Mouse (Mus musculus): Measurements from ENCODE around the gene Slf2.

Slf2 gene

DNA sequence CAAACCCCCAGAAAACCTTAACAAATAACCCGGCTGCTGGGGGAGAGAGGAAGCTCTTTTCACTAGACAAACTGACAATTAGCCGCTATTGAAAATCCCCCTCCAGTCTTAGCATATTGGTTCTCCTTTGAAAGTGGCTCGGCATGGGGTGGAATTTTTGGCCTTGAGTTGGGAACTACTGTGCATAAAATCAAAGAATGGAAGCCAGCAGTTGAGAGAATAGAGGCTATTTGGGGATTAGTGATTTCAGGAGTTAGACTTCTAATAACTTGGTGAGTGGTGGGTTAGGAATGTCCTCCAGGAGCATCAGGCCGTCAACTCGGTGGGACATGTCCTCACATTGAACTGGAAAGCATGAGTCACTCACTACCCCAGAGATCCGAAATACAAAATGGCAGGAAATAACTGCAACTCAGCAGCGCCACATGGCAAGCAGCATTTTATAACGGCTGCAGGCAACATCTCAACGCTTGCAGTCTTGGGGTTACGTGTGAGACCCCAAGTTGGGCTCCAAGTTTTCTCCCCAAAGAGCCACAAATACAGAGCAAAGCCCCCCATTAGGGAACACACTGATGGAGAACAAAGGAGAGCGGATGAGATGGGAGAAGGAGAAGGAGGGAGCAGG, 22.0 kb upstream of the Slf2 start:
- DNase-seq (ENCODE audit: low spot score in 2 of 2) = no peak

DNA sequence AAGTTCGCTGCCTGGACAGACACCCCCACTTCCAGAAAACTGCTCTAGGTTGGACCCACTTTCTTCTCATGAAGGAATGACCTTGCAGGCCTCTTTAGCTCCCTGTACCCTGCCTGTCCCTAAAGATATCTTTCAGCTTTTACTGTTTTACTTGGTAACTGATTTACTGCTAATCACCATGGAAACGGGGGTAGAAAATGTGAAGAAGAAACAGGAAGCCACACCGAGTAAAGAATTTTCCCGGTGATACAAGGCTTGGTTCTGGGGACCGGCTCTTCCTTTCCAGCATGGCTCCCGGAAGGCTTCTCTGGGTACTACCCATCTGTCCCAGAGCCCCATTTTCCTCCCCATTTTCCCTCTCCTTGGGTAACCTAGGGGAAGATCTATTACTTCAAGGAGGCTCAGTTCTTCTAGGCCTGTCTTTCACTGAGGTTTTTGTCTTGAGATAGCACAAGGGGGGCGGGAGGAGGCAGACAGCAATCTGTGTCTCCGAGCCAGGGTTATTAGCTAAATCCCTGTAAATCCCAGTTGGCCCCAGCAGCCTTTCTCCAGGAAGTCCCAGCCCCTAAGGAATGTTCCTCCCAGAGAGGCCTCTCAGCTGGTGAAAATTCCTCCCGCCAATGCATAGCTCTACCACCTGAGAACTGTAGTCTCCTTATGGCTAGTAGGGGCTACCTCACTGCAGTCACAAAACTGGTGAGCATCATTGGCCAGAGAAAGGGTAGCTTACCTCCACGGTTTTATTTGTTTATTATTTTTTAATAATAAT, 16.3 kb upstream of the Slf2 start:
- DNase-seq (ENCODE audit: low spot score in 2 of 2) = no peak

DNA sequence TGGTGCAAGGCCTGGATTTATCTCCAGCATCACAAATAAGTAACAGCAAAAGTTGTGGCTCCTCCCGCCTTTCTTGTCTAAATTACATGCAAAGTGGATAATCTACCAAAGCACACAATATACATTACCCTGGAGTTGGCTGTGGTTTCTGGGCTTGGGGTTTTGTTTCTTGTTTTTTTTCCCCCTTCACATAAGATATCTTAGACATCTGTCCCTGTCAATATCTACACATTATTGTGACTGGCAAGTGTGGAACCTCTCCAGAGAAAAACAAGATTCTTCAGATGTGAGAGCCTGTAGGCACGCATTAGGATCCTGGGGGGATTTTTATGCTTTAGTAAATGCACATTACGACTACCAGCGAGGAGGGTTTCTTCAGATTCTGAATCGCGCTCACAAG, 12.8 kb upstream of the Slf2 start:
- no peak for DNase-seq (ENCODE audit: low spot score in 2 of 2)

DNA sequence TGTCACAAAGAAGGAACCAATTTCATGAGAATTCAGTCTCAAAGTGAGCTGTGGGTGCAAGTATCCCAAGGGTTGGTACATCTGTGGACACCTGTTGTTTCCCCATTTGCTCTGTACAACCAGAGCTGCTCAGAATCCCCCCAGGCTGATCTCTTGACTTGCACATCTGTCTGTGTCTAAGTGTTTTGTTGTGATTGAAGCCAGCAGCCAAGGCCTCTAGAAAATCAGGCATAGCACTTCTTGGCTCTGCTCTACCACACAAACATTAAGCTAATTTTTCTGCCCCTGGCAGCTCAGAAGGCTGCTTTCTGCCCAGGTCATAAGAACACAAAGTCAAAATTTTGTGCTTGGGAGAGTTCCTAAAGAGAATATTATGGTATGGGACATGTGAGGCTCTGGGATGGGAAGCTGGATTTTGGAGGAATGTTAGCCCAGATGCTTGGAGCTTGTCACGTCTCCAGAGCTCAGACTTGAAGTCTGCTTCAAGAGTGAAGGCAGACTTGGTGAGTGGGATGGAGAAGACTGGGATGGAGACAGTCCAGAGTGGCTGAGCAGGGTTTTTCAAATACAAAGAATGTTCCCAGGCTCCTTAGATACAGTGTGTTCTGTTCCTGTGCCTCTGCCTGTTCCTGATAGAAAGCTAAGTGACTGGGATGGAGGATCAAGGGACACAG, 9.3 kb upstream of the Slf2 start:
- DNase-seq (ENCODE audit: low spot score in 2 of 2) = no peak

DNA sequence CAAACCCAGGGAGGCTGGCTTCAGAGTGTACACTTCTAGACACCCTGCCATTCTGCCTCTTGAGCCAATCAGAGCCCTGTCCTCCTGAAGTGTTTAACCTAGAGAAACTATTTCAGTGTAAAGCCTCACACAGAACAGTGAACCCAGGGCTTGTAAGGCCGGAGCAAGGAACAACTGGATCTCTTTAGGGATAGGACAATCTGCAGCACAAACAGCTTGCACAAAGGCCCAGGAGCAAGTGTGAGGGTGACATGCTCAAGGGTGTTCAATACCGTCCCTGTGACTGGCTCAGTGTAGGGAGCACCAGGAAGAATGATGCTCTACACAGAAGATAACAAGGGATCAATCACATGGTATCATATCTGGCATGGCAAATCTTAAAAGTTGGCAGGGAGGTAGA, 8.4 kb upstream of the Slf2 start:
- DNase-seq (ENCODE audit: low spot score in 2 of 2) = no peak

DNA sequence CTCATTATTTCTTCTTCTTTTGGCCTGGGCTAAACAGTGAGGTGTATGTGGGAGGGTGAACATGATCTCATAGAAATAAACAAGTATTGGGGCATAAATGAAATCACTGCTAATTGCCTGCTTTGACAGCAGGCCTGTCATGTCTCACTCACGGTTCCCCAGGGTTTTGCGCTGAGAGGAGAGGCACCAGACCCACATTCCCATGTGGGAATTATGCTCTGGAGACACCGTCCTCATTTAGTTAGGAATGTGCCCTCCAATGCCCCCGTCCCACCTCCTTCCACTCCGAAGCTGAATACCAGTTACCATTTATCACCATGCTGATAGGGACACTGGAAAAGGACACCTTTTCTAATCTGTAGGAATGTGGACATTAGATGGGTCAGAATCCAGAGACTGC, 6.3 kb upstream of the Slf2 start:
- DNase-seq (ENCODE audit: low spot score in 2 of 2) = no peak

DNA sequence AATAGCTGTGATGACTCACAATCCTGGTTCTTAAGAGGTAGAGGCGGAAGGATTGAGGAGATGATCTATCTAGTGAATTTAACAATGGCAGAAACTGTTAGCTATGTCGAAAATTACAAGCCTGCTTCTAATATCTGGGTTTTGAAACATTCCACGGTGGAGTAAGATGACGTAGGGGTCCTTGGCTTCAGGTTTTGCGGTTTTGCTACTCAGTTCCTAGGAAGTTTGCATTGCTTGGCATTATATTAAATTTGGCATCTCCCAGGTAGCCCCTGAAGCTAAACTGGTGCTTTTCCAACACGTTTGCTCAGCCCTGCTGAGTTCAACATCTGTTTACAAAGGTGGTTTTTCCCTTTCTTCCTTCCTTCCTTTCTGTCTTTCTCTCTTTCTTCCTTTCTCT, 4.2 kb upstream of the Slf2 start:
- DNase-seq (ENCODE audit: low spot score in 2 of 2) = no peak

DNA sequence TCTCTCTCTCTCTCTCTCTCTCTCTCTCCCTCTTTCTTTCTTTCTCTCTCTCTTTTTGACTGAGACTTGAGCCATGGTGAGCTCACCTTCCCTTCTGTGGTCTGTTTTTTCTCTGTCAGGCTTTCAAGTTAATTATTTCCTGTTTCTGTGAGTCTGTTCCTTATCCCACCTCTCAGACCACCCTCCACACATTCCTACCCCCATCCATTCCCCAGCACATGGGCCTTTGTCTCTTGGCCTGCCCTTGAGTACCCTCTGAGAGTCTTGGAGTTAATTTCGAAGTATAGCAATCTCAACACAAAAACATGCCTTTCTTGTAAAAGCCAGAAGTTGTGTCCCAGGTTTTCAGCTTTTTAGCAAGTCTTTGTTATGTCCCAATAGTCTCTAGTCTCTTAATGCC, 3.7 kb upstream of the Slf2 start:
- DNase-seq (ENCODE audit: low spot score in 2 of 2) = no peak

DNA sequence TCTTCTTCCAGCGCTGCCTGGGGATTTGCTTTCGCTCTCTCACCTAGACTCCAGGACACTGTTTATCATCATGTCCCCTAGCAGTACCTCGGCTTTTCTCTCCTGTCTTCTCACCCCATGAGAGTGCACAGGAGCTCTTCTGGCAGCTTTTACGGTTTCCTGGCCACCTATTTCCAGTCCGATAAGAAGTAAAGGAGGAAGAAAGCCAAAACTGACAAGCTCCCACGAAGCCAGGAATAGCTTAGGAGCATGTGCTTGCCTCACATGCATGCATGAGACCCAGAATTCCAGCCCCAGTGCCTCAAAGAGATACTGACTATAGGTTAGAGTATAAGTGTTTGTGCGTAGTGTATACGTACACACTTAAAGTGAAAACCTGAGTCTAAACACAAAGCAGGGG, 2.8 kb upstream of the Slf2 start:
- DNase-seq (ENCODE audit: low spot score in 2 of 2) = no peak

DNA sequence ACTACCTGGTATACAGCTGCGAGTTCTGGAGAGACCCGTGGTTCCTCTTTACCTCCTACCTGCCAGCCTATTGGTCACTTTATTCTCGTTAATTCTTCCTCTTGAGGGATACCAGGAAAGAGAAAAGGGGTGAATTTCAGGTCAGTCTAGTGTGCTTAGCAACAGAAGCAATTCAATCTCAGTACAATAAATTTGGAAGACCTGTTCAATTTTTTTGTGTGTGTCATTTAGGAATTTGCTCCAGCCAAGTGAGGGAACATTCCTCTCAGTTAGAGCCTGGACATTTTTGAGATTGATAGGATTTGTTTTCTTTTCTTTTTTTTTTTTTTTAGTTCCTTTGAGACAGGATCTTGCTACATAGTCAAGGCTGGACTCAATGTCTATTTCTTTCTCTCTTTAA, 1.7 kb upstream of the Slf2 start:
- DNase-seq (ENCODE audit: low spot score in 2 of 2) = no peak

DNA sequence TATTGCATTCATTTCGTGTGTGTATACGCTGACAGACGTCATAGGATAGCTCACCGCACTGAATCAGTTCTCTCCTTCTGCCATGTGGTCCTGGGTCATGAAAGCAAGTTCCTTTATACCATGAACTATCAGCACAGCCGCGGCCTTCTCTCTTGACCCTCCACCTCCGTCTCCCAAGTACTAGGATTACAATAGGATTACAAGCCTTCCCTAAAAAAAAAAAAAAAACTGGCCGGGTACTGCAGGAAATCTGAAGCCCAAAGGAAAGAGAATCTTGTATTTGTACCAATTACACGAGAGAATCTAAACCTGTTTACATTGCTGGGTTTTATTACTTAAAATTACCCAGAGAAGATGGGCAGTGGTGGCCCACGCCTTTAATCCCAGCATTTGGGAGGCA, 1.3 kb upstream of the Slf2 start:
- no peak for DNase-seq (ENCODE audit: low spot score in 2 of 2)

DNA sequence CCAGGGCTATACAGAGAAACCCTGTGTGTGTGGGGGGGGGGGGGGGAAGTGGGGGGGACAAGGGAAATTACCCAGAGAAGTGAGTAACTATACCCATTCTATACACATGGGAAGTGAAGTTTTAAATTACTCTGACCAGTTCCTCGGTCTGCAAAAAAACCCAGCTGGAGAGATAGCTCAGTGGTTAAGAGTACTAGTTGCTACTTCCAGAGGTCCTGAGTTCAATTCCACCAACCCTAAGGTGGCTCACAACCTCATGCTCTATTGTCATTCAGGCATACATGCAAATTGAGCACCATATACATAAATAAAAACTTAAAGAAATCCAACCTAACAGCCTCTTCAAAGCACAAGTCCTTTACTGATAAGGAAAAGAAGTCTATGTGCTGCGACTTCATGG, 829 bp upstream of the Slf2 start:
- DNase-seq (ENCODE audit: low spot score in 2 of 2) = no peak

DNA sequence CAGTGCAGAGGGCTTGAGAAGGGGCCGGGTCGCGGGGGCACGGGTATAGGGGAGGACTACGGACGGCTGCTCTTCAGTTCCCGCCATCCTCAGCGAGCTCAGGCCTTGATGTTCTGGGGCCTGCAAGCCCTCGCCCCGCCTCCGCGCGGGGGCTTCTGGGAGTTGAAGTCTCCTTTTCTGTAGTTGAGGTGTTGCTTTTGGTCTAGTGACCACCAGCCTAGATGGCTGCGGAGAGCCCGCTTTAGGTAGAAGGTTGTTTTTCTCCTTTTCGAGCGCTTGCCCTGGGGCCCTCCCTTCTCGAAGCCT, 456 bp downstream of the Slf2 start:
- peak in 1 of 2 experiments; percentile 96 for DNase-seq (ENCODE audit: low spot score in 2 of 2)

DNA sequence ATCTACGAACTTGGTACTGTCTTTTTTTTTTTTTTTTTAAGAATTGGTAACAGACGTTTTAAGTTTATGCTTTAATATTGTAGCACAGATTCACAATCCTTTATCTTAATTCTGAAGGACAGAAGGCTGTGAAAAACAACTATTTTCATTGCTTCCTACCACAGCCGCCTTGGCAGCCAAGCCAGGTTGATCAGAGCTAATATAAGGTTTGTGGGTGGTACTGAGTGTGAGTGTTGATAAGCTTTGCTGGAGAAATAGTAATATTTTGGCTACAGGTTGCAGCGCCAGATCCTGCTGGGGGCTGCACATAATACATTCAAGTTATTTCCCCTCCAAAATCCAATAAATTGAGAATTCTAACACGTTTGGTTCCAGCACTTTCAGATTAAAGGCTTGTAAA, 1.1 kb downstream of the Slf2 start:
- DNase-seq (ENCODE audit: low spot score in 2 of 2) = no peak

DNA sequence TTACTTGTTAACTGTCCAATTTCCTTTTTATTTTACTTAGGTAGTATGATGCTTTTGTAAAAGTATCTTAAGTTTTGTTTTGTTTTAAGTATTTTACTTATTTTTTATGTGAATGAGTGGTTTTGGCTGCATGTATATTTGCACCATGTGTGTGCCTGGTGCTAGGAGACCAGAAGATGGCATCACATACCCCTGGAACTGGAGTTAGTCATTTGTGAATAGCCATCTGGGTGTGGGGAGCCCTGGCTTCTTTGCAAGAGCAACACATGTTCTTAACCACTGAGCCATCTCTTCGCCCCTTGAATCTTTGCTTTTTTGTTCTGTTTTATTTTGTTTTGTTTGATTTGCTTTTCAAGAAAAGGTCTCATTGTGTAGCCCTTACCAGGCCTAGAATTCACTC, 2.2 kb downstream of the Slf2 start:
- no peak for DNase-seq (ENCODE audit: low spot score in 2 of 2)

DNA sequence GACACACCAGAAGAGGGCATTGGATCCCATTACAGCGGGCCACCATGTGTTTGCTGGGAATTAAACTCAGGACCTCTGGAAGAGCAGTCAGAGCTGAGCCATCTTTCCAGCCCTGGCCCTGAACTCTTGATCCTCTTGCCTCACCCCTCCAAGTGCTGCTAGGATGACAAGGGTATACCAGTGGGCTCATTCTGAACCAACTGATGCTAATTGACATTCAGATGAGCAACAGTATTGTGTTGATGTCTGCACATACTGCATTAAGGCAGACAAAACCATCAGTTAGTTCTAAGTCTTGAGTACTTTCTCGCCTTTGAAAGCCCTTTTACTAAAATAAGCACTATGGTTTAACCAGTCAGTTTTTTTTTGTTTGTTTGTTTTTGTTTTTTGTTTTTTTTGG, 28.7 kb downstream of the Slf2 start:
- DNase-seq (ENCODE audit: low spot score in 2 of 2) = no peak

DNA sequence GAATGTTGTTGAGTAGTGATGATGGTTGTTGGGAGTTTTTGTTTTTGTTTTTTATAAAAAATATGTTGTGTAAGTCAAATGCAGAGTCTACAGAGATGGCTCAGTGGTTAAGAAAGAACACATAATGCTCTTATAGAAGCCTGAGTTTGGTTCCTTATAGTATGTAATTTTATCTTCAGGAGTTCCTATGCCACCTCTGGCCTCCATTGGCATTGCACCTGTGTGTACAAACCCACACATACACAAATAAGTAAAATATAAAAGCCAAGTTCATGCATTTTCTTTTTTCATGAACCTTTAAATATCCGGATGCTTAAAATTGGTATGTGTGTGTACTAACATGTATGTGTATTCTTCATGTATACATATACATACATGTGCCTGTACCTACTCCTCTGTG, 35.0 kb downstream of the Slf2 start:
- no peak for DNase-seq (ENCODE audit: low spot score in 2 of 2)

DNA sequence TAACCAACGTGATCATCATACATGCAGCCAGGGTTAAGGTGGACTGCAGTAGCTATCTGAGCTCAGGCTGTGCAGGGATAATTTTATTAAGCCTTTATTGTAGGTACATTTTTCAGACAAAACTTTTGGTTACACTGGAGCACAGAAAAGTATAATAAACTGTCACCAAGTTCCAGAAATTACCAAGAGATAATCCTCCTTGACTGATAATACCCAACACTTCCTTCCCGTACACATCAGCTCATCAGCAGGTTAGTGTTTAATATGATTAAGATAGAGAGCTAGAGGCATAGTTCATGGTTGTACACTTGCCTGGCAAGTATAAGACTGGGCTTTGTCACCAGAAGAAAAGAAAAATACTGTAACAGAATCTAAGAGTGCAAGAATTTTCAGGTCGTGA, 37.4 kb downstream of the Slf2 start:
- DNase-seq (ENCODE audit: low spot score in 2 of 2) = no peak

DNA sequence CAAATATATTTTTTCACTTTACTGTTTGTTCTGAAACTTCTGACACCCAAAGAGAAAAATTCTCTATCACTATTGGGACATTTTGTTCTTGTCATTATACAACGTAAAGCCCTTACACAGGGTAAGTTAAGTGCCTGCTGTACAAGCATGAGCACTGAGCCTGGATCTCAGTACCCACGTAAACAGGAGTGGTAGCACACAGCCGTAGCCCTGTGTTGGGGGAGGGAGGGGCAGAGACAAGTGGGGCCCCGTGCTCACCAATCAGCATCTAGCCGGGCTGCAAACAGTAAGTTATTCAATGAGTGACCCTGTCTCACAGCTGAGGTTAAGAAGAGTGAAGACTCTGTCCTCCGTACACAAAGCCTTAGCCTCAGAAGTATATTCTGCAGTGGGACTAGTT, 45.7 kb downstream of the Slf2 start:
- DNase-seq (ENCODE audit: low spot score in 2 of 2) = no peak

DNA sequence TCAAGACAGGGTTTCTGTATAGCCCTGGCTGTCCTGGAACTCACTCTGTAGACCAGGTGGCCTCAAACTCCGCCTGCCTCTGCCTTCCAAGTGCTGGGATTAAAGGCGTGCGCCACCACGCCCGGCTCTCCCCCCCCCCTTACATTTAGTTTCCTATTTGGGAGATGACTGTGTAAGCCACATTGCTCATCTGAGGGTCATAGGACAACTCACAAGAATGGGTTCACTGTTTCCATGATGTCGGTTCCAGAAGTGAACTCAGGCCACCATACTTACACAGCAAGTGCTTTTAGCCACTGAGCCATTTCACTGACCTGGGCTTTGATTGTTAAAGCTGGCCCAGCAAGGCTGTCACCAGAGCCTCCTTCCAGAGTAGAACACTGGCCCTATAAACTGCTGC, 46.2 kb downstream of the Slf2 start:
- DNase-seq (ENCODE audit: low spot score in 2 of 2) = no peak

DNA sequence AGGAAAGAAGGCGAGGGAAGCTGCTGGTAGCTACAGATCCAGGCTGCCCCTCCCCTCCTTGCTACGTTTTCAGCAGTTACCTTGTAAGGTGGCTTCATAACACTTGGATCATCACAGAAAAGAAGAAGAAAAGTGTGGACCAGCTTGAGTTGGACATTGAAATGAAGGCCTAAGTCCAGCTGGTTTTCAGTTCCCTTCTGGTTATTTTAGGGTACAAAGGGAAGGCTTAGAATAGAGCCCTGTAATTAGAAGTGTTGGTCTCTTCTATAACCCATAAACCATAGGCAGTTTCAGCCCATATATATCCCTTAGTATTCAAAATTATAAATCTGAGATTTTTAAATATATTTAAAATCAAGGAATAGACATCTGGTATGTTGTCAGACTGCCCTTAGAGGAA, 49.8 kb downstream of the Slf2 start:
- DNase-seq (ENCODE audit: low spot score in 2 of 2) = no peak

DNA sequence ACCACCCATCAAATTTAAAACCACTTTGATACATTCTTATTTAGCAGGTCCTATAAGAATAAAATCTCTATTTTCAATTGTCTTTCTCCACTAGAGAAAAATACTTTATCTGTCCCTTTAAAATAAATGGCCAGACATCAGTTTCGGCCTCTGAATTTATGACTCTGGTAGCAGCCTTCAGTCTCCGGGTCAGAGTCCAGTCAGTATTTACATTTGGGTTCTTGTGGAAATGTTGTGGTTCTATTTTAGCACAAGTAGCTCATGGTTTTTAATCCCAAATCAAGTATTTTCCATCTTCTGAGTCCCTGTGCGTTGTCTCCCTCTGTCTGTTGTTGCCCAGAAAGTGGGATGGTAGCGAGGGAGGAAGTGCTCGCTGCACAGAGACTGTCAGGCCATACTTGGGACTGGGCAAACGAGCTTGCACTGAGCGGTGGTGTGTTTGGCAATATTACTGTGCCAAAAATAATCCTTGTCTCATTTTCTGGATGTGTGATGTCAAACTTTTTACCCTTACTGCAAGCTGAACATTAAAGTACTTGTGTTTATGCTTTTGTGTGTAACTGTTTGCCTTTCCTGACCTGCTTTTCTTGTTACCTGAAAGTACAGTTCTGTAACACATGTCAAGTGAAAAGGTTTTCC, 51.6 kb downstream of the Slf2 start:
- no peak for DNase-seq (ENCODE audit: low spot score in 2 of 2)

DNA sequence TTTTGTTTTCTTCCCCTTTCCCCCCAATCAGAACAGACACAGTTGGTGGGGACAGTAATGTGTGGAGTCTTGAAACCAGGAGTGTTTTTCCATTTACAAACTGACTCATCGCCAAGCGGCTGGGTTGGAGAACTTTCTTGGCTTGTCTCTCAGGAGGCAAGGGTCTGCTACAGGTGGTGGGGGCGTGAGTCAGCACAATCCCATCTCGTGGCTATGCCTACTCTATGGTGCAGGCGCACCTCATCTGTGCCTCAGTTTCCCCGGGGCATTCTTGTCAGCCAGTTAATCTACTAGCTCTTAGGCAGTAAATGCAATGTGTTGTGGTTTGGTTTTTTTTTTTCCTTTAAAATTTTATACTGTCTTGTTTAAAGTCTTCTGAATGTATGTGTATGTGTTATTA, 52.4 kb downstream of the Slf2 start:
- no peak for DNase-seq (ENCODE audit: low spot score in 2 of 2)

Data from spleen, postnatal 10 days (tissue).